Mouse (Mus musculus) lung, embryonic 15.5 days (tissue): ENCODE measurements around the gene Snx7. TPM values are rescaled to one million over a fixed set of nuclear protein-coding genes. Genes with fewer than 3 reads are reported as not detected.

Source experiments
- ATAC-seq: fragments of 200-750 bp; cut with Nextera tagmentation; 2 replicates; pipeline ENCODE4 v1.8.0; 2017; ENCODE audit warnings: moderate number of reproducible peaks, borderline replicate concordance; ENCODE audit not compliant: low FRiP score, low TSS enrichment; ENCODE audit errors: extremely low read depth
- H3K27ac ChIP-seq: fragments of 300-500 bp; sonication (generic); 2 replicates; pipeline ENCODE4 v1.5.1; 2015; ENCODE audit warnings: moderate library complexity, mild to moderate bottlenecking, inconsistent platforms
- H3K27me3 ChIP-seq: fragments of 300-500 bp; sonication (generic); 2 replicates; pipeline ENCODE4 v1.6.1; 2015; ENCODE audit warnings: inconsistent platforms
- H3K36me3 ChIP-seq: fragments of 300-500 bp; sonication (generic); 2 replicates; pipeline ENCODE4 v1.6.1; 2015; ENCODE audit warnings: inconsistent platforms
- H3K4me1 ChIP-seq: fragments of 300-500 bp; sonication (generic); 2 replicates; pipeline ENCODE4 v1.6.1; 2015; ENCODE audit warnings: inconsistent platforms
- H3K4me2 ChIP-seq: fragments of 300-500 bp; sonication (generic); 2 replicates; pipeline ENCODE4 v1.6.1; 2015; ENCODE audit warnings: inconsistent platforms, mild to moderate bottlenecking, moderate library complexity
- H3K4me3 ChIP-seq: fragments of 300-500 bp; sonication (generic); 2 replicates; pipeline ENCODE4 v1.5.1; 2015; ENCODE audit warnings: mild to moderate bottlenecking, inconsistent platforms
- H3K9ac ChIP-seq: fragments of 300-500 bp; sonication (generic); 2 replicates; pipeline ENCODE4 v1.6.1; 2015; ENCODE audit warnings: inconsistent platforms
- H3K9me3 ChIP-seq: fragments of 300-500 bp; sonication (generic); 2 replicates; pipeline ENCODE4 v1.6.1; 2016; ENCODE audit warnings: inconsistent platforms
- WGBS: fragments of 180-500 bp; shearing (Covaris S2); methylation state at CpG from one replicate; pipeline ENCODE4 v1.1.7; 2015; 5-methylcytosine and 5-hydroxymethylcytosine counted together
- polyA plus RNA-seq: library from polyadenylated mRNA; unstranded; fragments of >200 nt; fragmentation: Nextera tagmentation; extraction: Ambion mirVana; gene quantifications from 2 replicates; pipeline ENCODE4 v1.2.1, GENCODE M21; 2015

The Snx7 gene
- polyA plus RNA-seq, 1 experiment from 2014 or later = 54.4 TPM

- H3K4me2 ChIP-seq = no peak overlapping the region
- no peak overlapping the region for H3K27ac ChIP-seq
- no peak for ATAC-seq
- no peak overlapping the region for H3K4me3 ChIP-seq
- H3K9ac ChIP-seq = no peak overlapping the region
- H3K9me3 ChIP-seq = no peaks in the 10 kb centered on the region
- H3K4me1 ChIP-seq = no peaks in the 10 kb centered on the region
- H3K27me3 ChIP-seq = no peaks in the 10 kb centered on the region
- 52% methylated on average over 4 of the region's 4 CpGs for WGBS
- no peaks in the 10 kb centered on the region for H3K36me3 ChIP-seq
These were observed 56.6 kb downstream of the Snx7 start for GRCm38 (mm10) chr3:117812135-117812534.

GRCm38 (mm10) chr3:117805782-117806181 lies 63.0 kb downstream of the Snx7 start:
- Histone ChIP-seq H3K4me3 (no peak overlapping the region), H3K27ac (no peak overlapping the region), H3K27me3 (no peaks in the 10 kb centered on the region), H3K4me2 (no peak overlapping the region), H3K9ac (no peak overlapping the region), H3K36me3 (no peaks in the 10 kb centered on the region), H3K4me1 (no peaks in the 10 kb centered on the region), H3K9me3 (no peaks in the 10 kb centered on the region)
- no peak for ATAC-seq
- 84% methylated on average over 6 of the region's 6 CpGs for WGBS

- H3K4me2 ChIP-seq = no peak overlapping the region
- no peak overlapping the region for H3K27ac ChIP-seq
- H3K4me1 ChIP-seq = no peaks in the 10 kb centered on the region
- no peak overlapping the region for H3K4me3 ChIP-seq
- 0 out of 2 replicates have a peak, but pooled peaks cover 3% of the 10 kb centered on the region for H3K36me3 ChIP-seq
- H3K9ac ChIP-seq = no peak overlapping the region
- no peaks in the 10 kb centered on the region for H3K9me3 ChIP-seq
- ATAC-seq = no peak
- no peaks in the 10 kb centered on the region for H3K27me3 ChIP-seq
These were observed 74.2 kb downstream of the Snx7 start for GRCm38 (mm10) chr3:117794501-117794900.

DNA sequence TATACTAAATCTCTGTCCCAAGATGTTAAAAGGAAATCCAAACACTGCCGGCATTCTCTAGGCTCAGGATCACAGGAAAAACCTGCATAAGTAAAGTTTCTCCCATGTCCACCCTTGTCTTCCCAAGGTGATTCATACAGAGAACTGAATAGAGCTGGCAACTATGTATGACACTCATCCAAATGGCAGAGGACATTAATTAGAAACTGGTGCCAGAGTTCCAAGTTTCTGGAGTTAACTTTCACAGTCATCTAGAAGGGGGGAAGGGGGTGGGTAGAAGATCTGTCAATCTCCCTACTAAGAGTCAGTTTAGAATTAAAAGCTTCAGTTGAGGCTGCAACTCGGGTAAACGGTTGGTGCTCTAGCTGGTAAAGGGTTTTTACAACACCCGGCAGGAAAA lies 76.8 kb downstream of the Snx7 start:
- ATAC-seq = no peak
- H3K9ac ChIP-seq = no peak overlapping the region
- H3K9me3 ChIP-seq = no peaks in the 10 kb centered on the region
- 78% methylated on average over 4 of the region's 4 CpGs for WGBS
- H3K36me3 ChIP-seq = 0 out of 2 replicates have a peak, but pooled peaks cover 3% of the 10 kb centered on the region
- no peak overlapping the region for H3K4me3 ChIP-seq
- no peak overlapping the region for H3K4me2 ChIP-seq
- H3K4me1 ChIP-seq = no peaks in the 10 kb centered on the region
- H3K27ac ChIP-seq = no peak overlapping the region
- no peaks in the 10 kb centered on the region for H3K27me3 ChIP-seq

- H3K9me3 ChIP-seq = no peaks in the 10 kb centered on the region
- no peak overlapping the region for H3K4me3 ChIP-seq
- H3K27ac ChIP-seq = no peak overlapping the region
- no peaks in the 10 kb centered on the region for H3K27me3 ChIP-seq
- WGBS = 87% methylated on average over 2 of the region's 2 CpGs
- H3K4me1 ChIP-seq = no peaks in the 10 kb centered on the region
- no peak overlapping the region for H3K9ac ChIP-seq
- ATAC-seq = no peak
- 0 out of 2 replicates have a peak, but pooled peaks cover 3% of the 10 kb centered on the region for H3K36me3 ChIP-seq
- no peak overlapping the region for H3K4me2 ChIP-seq
These were observed 77.5 kb downstream of the Snx7 start for GRCm38 (mm10) chr3:117791273-117791672.

- no peak for ATAC-seq
- 63% methylated on average over 14 of the region's 14 CpGs for WGBS
These were observed 79.7 kb downstream of the Snx7 start for GRCm38 (mm10) chr3:117788800-117789693.

DNA sequence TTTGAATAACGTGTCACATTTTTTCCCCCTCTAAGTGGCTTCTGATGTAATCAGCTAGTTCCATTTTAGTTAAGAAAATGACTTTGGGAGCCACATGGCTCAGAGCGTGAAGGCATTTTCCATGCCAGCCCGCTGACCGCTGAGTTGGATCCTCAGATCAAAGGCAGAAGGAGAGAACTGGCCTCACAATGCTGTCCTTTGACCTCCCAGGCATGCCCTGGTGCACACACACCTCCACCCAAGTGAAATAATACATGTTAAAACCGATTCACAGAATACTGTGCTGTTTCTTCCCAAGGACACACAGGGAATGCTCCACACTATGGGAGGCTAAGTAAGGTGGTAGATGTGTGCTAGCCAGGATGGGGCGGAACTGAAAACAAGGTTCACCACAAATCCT lies 81.5 kb downstream of the Snx7 start:
- no peak overlapping the region for H3K4me3 ChIP-seq
- no peaks in the 10 kb centered on the region for H3K4me1 ChIP-seq
- WGBS = 56% methylated on average over 6 of the region's 6 CpGs
- no peak overlapping the region for H3K9ac ChIP-seq
- ATAC-seq = no peak
- no peak overlapping the region for H3K4me2 ChIP-seq
- H3K27ac ChIP-seq = no peak overlapping the region
- H3K27me3 ChIP-seq = no peaks in the 10 kb centered on the region
- H3K9me3 ChIP-seq = no peaks in the 10 kb centered on the region
- no peaks in the 10 kb centered on the region for H3K36me3 ChIP-seq

More at GRCm38 (mm10) chr3:117788800-117789693, 79.7 kb downstream of the Snx7 start:
- Histone ChIP-seq H3K27me3 (no peaks in the 10 kb centered on the region), H3K9ac (no peak overlapping the region), H3K27ac (no peak overlapping the region), H3K4me3 (no peak overlapping the region), H3K36me3 (no peaks in the 10 kb centered on the region), H3K4me1 (no peaks in the 10 kb centered on the region), H3K9me3 (no peaks in the 10 kb centered on the region), H3K4me2 (no peak overlapping the region)

DNA sequence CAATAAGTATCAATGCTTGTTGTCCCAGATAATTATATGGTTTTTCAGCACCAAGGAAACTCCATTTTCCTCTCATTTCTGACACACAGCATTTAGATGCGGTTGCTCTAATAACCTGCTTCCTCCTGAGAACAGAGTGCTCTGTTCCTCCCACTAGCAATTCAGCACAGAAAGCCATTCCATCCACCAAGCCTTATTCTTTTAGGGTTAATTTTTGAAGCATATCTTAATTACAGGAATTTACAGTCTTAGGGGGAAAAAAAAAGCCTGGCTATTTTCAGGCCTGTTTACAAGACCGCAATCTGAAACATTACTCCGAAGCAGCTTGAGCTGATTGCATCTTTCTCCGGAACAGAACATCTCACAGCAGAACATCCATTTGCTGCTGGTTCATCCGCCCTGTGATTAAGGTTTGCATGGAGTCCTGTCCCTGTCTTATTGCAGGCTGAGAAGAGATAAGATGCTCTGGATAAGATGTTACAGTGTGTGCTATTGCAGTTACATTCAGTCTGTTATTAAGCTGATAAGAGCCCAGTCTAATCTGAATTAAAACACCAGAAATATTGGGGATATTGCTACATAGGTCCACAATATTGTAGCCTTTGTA lies 116.5 kb downstream of the Snx7 start:
- H3K9me3 ChIP-seq = no peaks in the 10 kb centered on the region
- H3K27ac ChIP-seq = no peak overlapping the region
- H3K4me3 ChIP-seq = no peak overlapping the region
- no peak overlapping the region for H3K9ac ChIP-seq
- no peaks in the 10 kb centered on the region for H3K36me3 ChIP-seq
- no peaks in the 10 kb centered on the region for H3K4me1 ChIP-seq
- no peak for ATAC-seq
- 81% methylated on average over 5 of the region's 5 CpGs for WGBS
- H3K27me3 ChIP-seq = no peaks in the 10 kb centered on the region
- no peak overlapping the region for H3K4me2 ChIP-seq

GRCm38 (mm10) chr3:117751665-117752064 lies 117.1 kb downstream of the Snx7 start:
- no peak overlapping the region for H3K27ac ChIP-seq
- ATAC-seq = no peak
- WGBS = 66% methylated on average over 2 of the region's 2 CpGs
- no peaks in the 10 kb centered on the region for H3K36me3 ChIP-seq
- no peaks in the 10 kb centered on the region for H3K27me3 ChIP-seq
- no peak overlapping the region for H3K9ac ChIP-seq
- no peaks in the 10 kb centered on the region for H3K4me1 ChIP-seq
- no peak overlapping the region for H3K4me2 ChIP-seq
- H3K9me3 ChIP-seq = no peaks in the 10 kb centered on the region
- no peak overlapping the region for H3K4me3 ChIP-seq

DNA sequence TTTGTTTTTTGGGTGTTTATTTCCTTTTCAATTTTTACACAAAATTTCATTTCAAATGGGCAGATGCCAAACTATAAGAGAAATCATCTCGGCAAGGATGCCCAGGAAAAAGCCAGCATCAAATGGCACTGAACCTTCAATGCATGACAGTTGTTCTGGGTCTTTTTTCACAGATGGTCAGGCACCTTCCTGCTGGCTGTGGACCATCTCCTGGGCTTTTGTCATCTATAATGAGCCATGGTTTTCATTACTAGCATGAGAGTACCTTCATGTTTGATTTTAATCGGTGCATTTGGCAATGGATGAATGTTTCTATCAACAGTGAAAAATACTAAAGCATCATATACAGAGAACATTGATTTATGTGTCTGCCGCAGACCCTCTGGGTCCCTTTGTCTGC lies 119.5 kb downstream of the Snx7 start:
- no peaks in the 10 kb centered on the region for H3K9me3 ChIP-seq
- no peak overlapping the region for H3K27ac ChIP-seq
- H3K4me2 ChIP-seq = no peak overlapping the region
- H3K27me3 ChIP-seq = no peaks in the 10 kb centered on the region
- H3K9ac ChIP-seq = no peak overlapping the region
- H3K4me1 ChIP-seq = no peaks in the 10 kb centered on the region
- H3K36me3 ChIP-seq = no peaks in the 10 kb centered on the region
- H3K4me3 ChIP-seq = no peak overlapping the region
- no peak for ATAC-seq
- WGBS = 87% methylated on average over 3 of the region's 3 CpGs

DNA sequence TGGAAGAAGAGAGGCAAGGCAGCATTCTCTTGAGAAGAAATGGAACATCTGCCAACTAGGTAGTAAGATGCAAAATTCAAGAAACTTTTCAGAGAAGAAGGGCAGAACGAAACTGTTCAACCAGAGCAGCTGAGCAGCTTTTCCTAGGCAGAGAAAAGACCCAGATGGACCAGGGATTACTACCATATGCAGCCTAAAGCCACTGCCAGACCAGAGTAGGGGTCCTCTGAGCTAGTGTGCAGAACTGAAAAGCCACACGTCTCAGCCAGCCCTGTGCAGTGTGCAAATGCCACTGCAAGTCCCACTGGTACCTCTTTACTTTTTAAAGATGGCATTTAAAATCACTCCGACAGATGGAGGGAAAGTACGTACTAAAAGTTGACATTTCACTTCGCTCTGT lies 129.0 kb downstream of the Snx7 start:
- ATAC-seq = no peak
- Histone ChIP-seq H3K9me3 (no peaks in the 10 kb centered on the region), H3K36me3 (no peaks in the 10 kb centered on the region), H3K4me2 (no peak overlapping the region), H3K4me3 (no peak overlapping the region), H3K27me3 (no peaks in the 10 kb centered on the region), H3K4me1 (no peaks in the 10 kb centered on the region), H3K9ac (no peak overlapping the region), H3K27ac (no peak overlapping the region)
- WGBS = 33% methylated on average over 5 of the region's 5 CpGs

- 78% methylated on average over 4 of the region's 4 CpGs for WGBS
- Histone ChIP-seq H3K4me3 (no peak overlapping the region), H3K27ac (no peak overlapping the region), H3K9ac (no peak overlapping the region), H3K27me3 (no peaks in the 10 kb centered on the region), H3K4me1 (no peaks in the 10 kb centered on the region), H3K36me3 (no peaks in the 10 kb centered on the region), H3K4me2 (no peak overlapping the region), H3K9me3 (no peaks in the 10 kb centered on the region)
- no peak for ATAC-seq
These were observed 136.1 kb downstream of the Snx7 start for GRCm38 (mm10) chr3:117732661-117733060.
